Mouse (Mus musculus) neural tube, embryonic 15.5 days (tissue): Measurements from ENCODE around the gene Rcsd1. TPM values are rescaled to one million over a fixed set of nuclear protein-coding genes. Genes with fewer than 3 reads are reported as not detected.

Experiments
- ATAC-seq: fragments of 200-750 bp; cut with Nextera tagmentation; 2 replicates; pipeline ENCODE4 v1.8.0; 2017; ENCODE audit warnings: mild to moderate bottlenecking, moderate TSS enrichment, moderate library complexity; ENCODE audit not compliant: low FRiP score
- H3K27ac ChIP-seq: fragments of 300-500 bp; sonication (generic); replicated peaks from 2 replicates; pipeline ENCODE4 v1.5.1; 2015; ENCODE audit warnings: mild to moderate bottlenecking, inconsistent platforms
- H3K27me3 ChIP-seq: fragments of 300-500 bp; sonication (generic); replicated peaks from 2 replicates; pipeline ENCODE4 v1.6.1; 2015; ENCODE audit warnings: inconsistent platforms
- H3K36me3 ChIP-seq: fragments of 300-500 bp; sonication (generic); 2 replicates; pipeline ENCODE4 v1.6.1; 2015; ENCODE audit warnings: inconsistent platforms
- H3K4me1 ChIP-seq: fragments of 300-500 bp; sonication (generic); 2 replicates; pipeline ENCODE4 v1.6.1; 2015; ENCODE audit warnings: inconsistent platforms
- H3K4me2 ChIP-seq: fragments of 300-500 bp; sonication (generic); 2 replicates; pipeline ENCODE4 v1.6.1; 2015; ENCODE audit warnings: inconsistent platforms, mild to moderate bottlenecking, moderate library complexity
- H3K4me3 ChIP-seq: fragments of 300-500 bp; sonication (generic); replicated peaks from 2 replicates; pipeline ENCODE4 v1.5.1; 2015; ENCODE audit warnings: mild to moderate bottlenecking, inconsistent platforms
- H3K9ac ChIP-seq: fragments of 300-500 bp; sonication (generic); replicated peaks from 2 replicates; pipeline ENCODE4 v1.6.1; 2015; ENCODE audit warnings: mild to moderate bottlenecking, inconsistent platforms
- H3K9me3 ChIP-seq: fragments of 300-500 bp; sonication (generic); replicated peaks from 2 replicates; pipeline ENCODE4 v1.6.1; 2016; ENCODE audit warnings: inconsistent platforms
- WGBS: fragments of 180-500 bp; shearing (Covaris S2); methylation state at CpG from one replicate; pipeline ENCODE4 v1.1.7; 2015; ENCODE audit warnings: mixed read lengths; 5-methylcytosine and 5-hydroxymethylcytosine counted together
- polyA plus RNA-seq: library from polyadenylated mRNA; unstranded; fragments of >200 nt; fragmentation: Nextera tagmentation; extraction: Ambion mirVana; gene quantifications from 2 replicates; pipeline ENCODE4 v1.2.1, GENCODE M21; 2015

Gene Rcsd1
- polyA plus RNA-seq, 1 experiment from 2014 or later = 8.1 TPM

GRCm38 (mm10) chr1:165731553-165731952 is 22.0 kb upstream of the Rcsd1 start:
- no peaks in the 10 kb centered on the region for H3K9me3 ChIP-seq
- 0 out of 2 replicates have a peak, but pooled peaks cover 3% of the 10 kb centered on the region for H3K4me1 ChIP-seq
- H3K4me3 ChIP-seq = no peak overlapping the region
- no peak overlapping the region for H3K4me2 ChIP-seq
- H3K27me3 ChIP-seq = no peaks in the 10 kb centered on the region
- no peak overlapping the region for H3K27ac ChIP-seq
- WGBS = 77% methylated on average over 6 of the region's 6 CpGs
- no peaks in the 10 kb centered on the region for H3K36me3 ChIP-seq
- H3K9ac ChIP-seq = no peak overlapping the region
- no peak for ATAC-seq

GRCm38 (mm10) chr1:165730129-165730528 is 20.6 kb upstream of the Rcsd1 start:
- no peak overlapping the region for H3K27ac ChIP-seq
- no peak for ATAC-seq
- H3K9me3 ChIP-seq = no peaks in the 10 kb centered on the region
- no peak overlapping the region for H3K4me3 ChIP-seq
- H3K9ac ChIP-seq = no peak overlapping the region
- no peaks in the 10 kb centered on the region for H3K4me1 ChIP-seq
- no peak overlapping the region for H3K4me2 ChIP-seq
- WGBS = 48% methylated on average over 1 of the region's 1 CpGs
- H3K27me3 ChIP-seq = no peaks in the 10 kb centered on the region
- no peaks in the 10 kb centered on the region for H3K36me3 ChIP-seq

GRCm38 (mm10) chr1:165728057-165728639 is 18.6 kb upstream of the Rcsd1 start:
- no peak overlapping the region for H3K4me2 ChIP-seq
- 93% methylated on average over 3 of the region's 3 CpGs for WGBS

GRCm38 (mm10) chr1:165726986-165727385 is 17.4 kb upstream of the Rcsd1 start:
- Histone ChIP-seq H3K27ac (no peak overlapping the region), H3K36me3 (no peaks in the 10 kb centered on the region), H3K9ac (no peak overlapping the region), H3K4me2 (no peak overlapping the region), H3K4me3 (no peak overlapping the region), H3K9me3 (no peaks in the 10 kb centered on the region), H3K27me3 (no peaks in the 10 kb centered on the region), H3K4me1 (no peaks in the 10 kb centered on the region)
- 48% methylated on average over 1 of the region's 1 CpGs for WGBS
- ATAC-seq = no peak

More at GRCm38 (mm10) chr1:165728057-165728639, 18.6 kb upstream of the Rcsd1 start:
- no peak overlapping the region for H3K4me3 ChIP-seq
- no peak overlapping the region for H3K9ac ChIP-seq
- no peaks in the 10 kb centered on the region for H3K27me3 ChIP-seq
- no peaks in the 10 kb centered on the region for H3K4me1 ChIP-seq
- H3K36me3 ChIP-seq = no peaks in the 10 kb centered on the region
- ATAC-seq = no peak
- H3K9me3 ChIP-seq = no peaks in the 10 kb centered on the region
- H3K27ac ChIP-seq = no peak overlapping the region

GRCm38 (mm10) chr1:165725039-165725644 is 15.6 kb upstream of the Rcsd1 start:
- H3K4me1 ChIP-seq = no peaks in the 10 kb centered on the region
- H3K27ac ChIP-seq = peak overlapping the region; percentile 30; the same call in 1 of the 2 replicates
- no peaks in the 10 kb centered on the region for H3K9me3 ChIP-seq
- H3K27me3 ChIP-seq = no peaks in the 10 kb centered on the region
- 86% methylated on average over 4 of the region's 4 CpGs for WGBS
- H3K9ac ChIP-seq = no peak overlapping the region
- no peaks in the 10 kb centered on the region for H3K36me3 ChIP-seq
- no peak overlapping the region for H3K4me3 ChIP-seq
- H3K4me2 ChIP-seq = no peak overlapping the region
- ATAC-seq = no peak

GRCm38 (mm10) chr1:165724219-165725033 is 14.9 kb upstream of the Rcsd1 start:
- H3K36me3 ChIP-seq = no peaks in the 10 kb centered on the region
- 71% methylated on average over 11 of the region's 11 CpGs for WGBS
- no peak for ATAC-seq
- H3K27me3 ChIP-seq = no peaks in the 10 kb centered on the region
- H3K4me1 ChIP-seq = no peaks in the 10 kb centered on the region
- no peak overlapping the region for H3K4me3 ChIP-seq
- no peak overlapping the region for H3K9ac ChIP-seq
- H3K4me2 ChIP-seq = no peak overlapping the region
- H3K9me3 ChIP-seq = no peaks in the 10 kb centered on the region
- peak overlapping the region; percentile 30; the same call in 1 of the 2 replicates for H3K27ac ChIP-seq

- H3K36me3 ChIP-seq = no peaks in the 10 kb centered on the region
- WGBS = 95% methylated on average over 9 of the region's 9 CpGs
- no peak overlapping the region for H3K27ac ChIP-seq
- H3K4me3 ChIP-seq = no peak overlapping the region
- ATAC-seq = no peak
- no peaks in the 10 kb centered on the region for H3K4me1 ChIP-seq
- no peak overlapping the region for H3K9ac ChIP-seq
- no peak overlapping the region for H3K4me2 ChIP-seq
- H3K27me3 ChIP-seq = no peaks in the 10 kb centered on the region
- H3K9me3 ChIP-seq = no peaks in the 10 kb centered on the region
These were observed 13.1 kb upstream of the Rcsd1 start for GRCm38 (mm10) chr1:165722531-165723123.

- Histone ChIP-seq H3K9ac (no peak overlapping the region), H3K4me3 (no peak overlapping the region), H3K36me3 (no peaks in the 10 kb centered on the region), H3K27me3 (no peaks in the 10 kb centered on the region), H3K9me3 (no peaks in the 10 kb centered on the region), H3K4me1 (no peaks in the 10 kb centered on the region), H3K27ac (peak overlapping the region; percentile 61), H3K4me2 (no peak overlapping the region)
- WGBS = 78% methylated on average over 15 of the region's 15 CpGs
- no peak for ATAC-seq
These were observed 9.1 kb upstream of the Rcsd1 start for GRCm38 (mm10) chr1:165718543-165719105.

GRCm38 (mm10) chr1:165717711-165718542 is 8.4 kb upstream of the Rcsd1 start:
- no peaks in the 10 kb centered on the region for H3K9me3 ChIP-seq
- H3K4me1 ChIP-seq = no peaks in the 10 kb centered on the region
- H3K4me3 ChIP-seq = no peak overlapping the region
- WGBS = 67% methylated on average over 11 of the region's 11 CpGs
- no peak for ATAC-seq
- H3K27me3 ChIP-seq = no peaks in the 10 kb centered on the region
- H3K4me2 ChIP-seq = no peak overlapping the region
- H3K9ac ChIP-seq = no peak overlapping the region
- H3K36me3 ChIP-seq = no peaks in the 10 kb centered on the region
- peak overlapping the region; percentile 61 for H3K27ac ChIP-seq

- no peaks in the 10 kb centered on the region for H3K4me1 ChIP-seq
- no peaks in the 10 kb centered on the region for H3K27me3 ChIP-seq
- H3K27ac ChIP-seq = no peak overlapping the region
- ATAC-seq = no peak
- WGBS = 89% methylated on average over 4 of the region's 4 CpGs
- no peak overlapping the region for H3K4me2 ChIP-seq
- no peaks in the 10 kb centered on the region for H3K36me3 ChIP-seq
- H3K4me3 ChIP-seq = no peak overlapping the region
- H3K9me3 ChIP-seq = no peaks in the 10 kb centered on the region
- H3K9ac ChIP-seq = no peak overlapping the region
These were observed 6.9 kb upstream of the Rcsd1 start for GRCm38 (mm10) chr1:165716426-165716825.

- H3K4me1 ChIP-seq = no peaks in the 10 kb centered on the region
- H3K9me3 ChIP-seq = no peaks in the 10 kb centered on the region
- WGBS = 83% methylated on average over 5 of the region's 5 CpGs
- ATAC-seq = no peak
- no peak overlapping the region for H3K4me3 ChIP-seq
- H3K9ac ChIP-seq = no peak overlapping the region
- no peak overlapping the region for H3K27ac ChIP-seq
- H3K27me3 ChIP-seq = peaks cover 14% of the 10 kb centered on the region
- no peak overlapping the region for H3K4me2 ChIP-seq
- H3K36me3 ChIP-seq = no peaks in the 10 kb centered on the region
These were observed 4.2 kb upstream of the Rcsd1 start for GRCm38 (mm10) chr1:165713798-165714197.
